Mouse (Mus musculus) forelimb bud, embryonic 11.5 days (tissue): ENCODE data around the gene Lrmda.

Experiments
- DNase-seq: peaks from one replicate; pipeline ENCODE4 v3.0.0-alpha.2; 2012; ENCODE audit warnings: low read depth, low spot score

The Lrmda gene

DNA sequence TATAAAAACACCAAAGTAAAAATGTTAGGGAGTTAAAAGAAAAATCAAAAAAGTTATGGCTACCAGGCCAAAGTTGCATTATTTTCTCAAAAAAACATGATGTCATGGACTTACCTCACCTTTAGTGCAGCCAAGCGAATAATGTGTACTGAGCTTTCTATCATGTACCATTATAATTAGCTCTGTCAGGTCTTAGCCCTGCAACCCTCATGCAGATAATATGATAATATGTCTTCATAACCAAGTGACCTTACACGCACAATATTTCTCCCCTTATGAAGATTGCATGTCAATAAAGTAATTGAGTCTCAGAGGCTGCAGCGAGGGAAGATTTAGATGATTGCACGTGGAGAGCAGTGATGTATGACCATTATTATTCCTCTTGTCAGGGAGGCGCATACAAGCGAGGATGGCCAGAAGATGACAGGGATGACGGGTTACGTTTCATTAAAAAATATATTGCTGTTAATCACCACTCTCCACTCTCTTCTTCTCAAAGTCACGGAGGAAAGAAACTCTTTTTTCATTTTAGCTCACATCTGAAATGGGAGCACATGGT, 911.1 kb downstream of the Lrmda start:
- DNase-seq = no peak

- DNase-seq = no peak
These were observed 911.8 kb downstream of the Lrmda start for GRCm38 (mm10) chr14:22931114-22931822.

DNA sequence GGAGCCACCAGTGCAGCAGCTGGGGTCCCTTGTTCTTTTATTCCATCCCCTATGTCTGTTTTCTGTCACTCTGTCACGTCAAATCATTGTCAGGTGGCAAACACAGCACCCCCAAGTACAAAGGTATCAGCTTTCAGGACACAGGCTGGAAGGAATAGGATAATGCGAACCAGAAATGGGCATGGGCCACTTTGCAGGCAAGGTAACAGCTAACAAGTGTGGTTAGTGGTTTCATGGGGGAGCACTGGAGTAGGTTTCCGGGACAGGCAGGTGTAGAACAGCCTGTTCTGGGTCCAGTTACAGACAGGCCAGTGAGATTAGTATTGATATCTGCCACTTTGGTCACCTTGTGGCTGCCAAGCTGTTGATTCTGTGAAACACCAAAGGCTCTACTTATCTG, 917.2 kb downstream of the Lrmda start:
- peak; percentile 69 for DNase-seq

DNA sequence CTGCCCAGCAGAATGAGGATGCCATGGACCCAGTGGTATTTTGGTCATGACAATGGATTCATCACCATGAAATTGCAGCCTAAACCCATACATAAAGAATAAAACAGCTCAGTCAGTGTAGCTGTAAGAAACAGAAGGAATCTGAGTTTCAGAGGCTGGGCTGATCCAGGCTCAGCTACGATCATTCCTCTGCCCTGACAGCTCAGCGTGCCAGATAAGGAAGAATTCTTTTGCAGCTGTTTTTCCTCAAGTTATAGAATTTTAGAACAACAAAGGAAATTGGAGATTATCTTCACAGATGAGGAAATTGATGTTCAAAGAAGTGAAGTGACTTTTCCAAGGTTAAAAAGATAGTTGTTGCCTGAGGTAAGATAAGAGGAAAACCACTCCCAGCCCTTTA, 921.1 kb downstream of the Lrmda start:
- no peak for DNase-seq

GRCm38 (mm10) chr14:22942569-22942968, 923.1 kb downstream of the Lrmda start:
- no peak for DNase-seq

DNA sequence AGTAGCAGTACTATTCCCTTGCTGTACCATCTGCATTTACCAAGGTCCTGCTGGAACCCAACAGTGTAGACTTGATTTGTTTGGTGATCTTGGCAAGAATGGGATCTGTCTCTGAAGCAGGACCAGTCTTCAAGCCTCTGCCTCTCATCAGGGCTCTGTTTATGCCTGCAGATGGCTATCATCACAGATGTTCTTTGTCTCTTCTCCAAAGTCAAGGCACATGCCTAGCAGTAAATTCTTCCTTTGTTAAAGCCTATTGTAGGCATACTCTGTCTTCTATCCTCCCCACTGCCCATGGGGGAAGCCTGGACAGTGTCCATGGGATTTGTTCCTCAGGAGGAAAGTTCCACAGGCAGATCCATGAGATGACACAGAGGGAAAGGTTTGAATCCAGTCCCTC, 930.0 kb downstream of the Lrmda start:
- no peak for DNase-seq

- no peak for DNase-seq
These were observed 933.5 kb downstream of the Lrmda start for GRCm38 (mm10) chr14:22952981-22953380.

GRCm38 (mm10) chr14:22960166-22960565, 940.7 kb downstream of the Lrmda start:
- DNase-seq = no peak

- no peak for DNase-seq
These were observed 945.5 kb downstream of the Lrmda start for GRCm38 (mm10) chr14:22964796-22965660.

- peak; percentile 46 for DNase-seq
These were observed 949.2 kb downstream of the Lrmda start for GRCm38 (mm10) chr14:22968705-22969104.

GRCm38 (mm10) chr14:22986736-22987135, 967.2 kb downstream of the Lrmda start:
- no peak for DNase-seq

- no peak for DNase-seq
These were observed 968.7 kb downstream of the Lrmda start for GRCm38 (mm10) chr14:22988090-22988669.

GRCm38 (mm10) chr14:22995184-22995935, 975.8 kb downstream of the Lrmda start:
- peak; percentile 67 for DNase-seq

- DNase-seq = no peak
These were observed 979.4 kb downstream of the Lrmda start for GRCm38 (mm10) chr14:22998906-22999305.

DNA sequence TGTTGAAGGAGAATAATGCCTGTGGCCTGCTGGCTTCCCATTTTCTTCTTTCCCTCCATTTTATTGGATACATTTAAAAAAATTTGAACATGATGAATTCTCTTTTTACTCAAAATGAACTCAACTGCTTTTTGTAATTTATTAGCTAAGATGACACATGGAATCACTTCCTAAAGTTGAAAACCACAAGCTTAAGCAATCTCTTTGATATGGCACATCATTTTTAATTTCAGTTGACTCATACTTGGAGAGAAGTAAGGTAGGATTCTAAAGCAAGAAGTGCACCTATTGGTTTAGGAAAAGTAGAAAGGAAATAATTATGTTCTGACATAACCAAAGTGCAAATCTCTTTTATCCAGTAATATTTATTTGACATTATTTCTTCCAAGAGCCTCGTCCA, 992.5 kb downstream of the Lrmda start:
- DNase-seq = no peak

- DNase-seq = peak; percentile 53
These were observed 995.3 kb downstream of the Lrmda start for GRCm38 (mm10) chr14:23014747-23015286.

GRCm38 (mm10) chr14:23015321-23016067, 996.0 kb downstream of the Lrmda start:
- peak; percentile 88 for DNase-seq

DNA sequence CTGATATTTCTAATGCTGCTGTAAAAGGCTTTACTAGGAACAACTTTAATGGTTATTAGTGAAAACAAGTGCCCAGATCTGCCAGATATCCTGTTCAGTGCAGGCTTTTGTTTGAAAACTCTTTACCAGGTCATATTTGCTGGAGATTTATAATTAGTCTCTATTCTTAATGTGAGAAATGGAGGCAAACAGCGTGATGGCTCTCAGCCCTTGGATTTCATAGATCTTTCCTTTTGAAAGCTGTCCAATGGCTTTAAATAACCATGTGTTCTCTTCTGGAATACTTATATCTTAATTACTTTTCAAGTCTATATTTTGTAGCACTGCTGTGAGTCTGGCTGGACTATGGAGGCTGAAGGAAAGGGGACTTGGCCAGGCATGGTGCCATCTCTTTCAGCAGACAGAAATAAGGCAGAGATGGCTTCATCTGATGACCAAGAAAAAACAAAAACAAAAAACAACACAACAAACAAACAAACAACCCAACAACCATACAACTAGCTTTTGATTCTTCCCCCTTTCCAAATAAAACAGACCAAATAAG, 996.6 kb downstream of the Lrmda start:
- no peak for DNase-seq

- no peak for DNase-seq
These were observed 1021.5 kb downstream of the Lrmda start for GRCm38 (mm10) chr14:23041002-23041401.

GRCm38 (mm10) chr14:23045322-23045721, 1025.8 kb downstream of the Lrmda start:
- DNase-seq = no peak
